Mouse (Mus musculus) kidney, embryonic 16.5 days (tissue): ENCODE data around the gene Ttc21a. TPM values are rescaled to one million over a fixed set of nuclear protein-coding genes. Genes with fewer than 3 reads are reported as not detected.
A peak's percentile ranks its signal among the peaks of the same experiment; 100 is the strongest.

ENCODE experiments used
- ATAC-seq: fragments of 200-750 bp; cut with Nextera tagmentation; 2 replicates; pipeline ENCODE4 v1.8.0; 2017; ENCODE audit warnings: moderate TSS enrichment; ENCODE audit not compliant: low FRiP score, low TSS enrichment
- H3K27ac ChIP-seq: fragments of 300-500 bp; sonication (generic); 2 replicates; pipeline ENCODE4 v1.5.1; 2014; ENCODE audit warnings: low read length
- H3K27me3 ChIP-seq: fragments of 300-500 bp; sonication (generic); 2 replicates; pipeline ENCODE4 v1.6.1; 2014; ENCODE audit warnings: low read length, control low read depth, mixed read lengths; ENCODE audit not compliant: insufficient read depth
- H3K36me3 ChIP-seq: fragments of 300-500 bp; sonication (generic); 2 replicates; pipeline ENCODE4 v1.6.1; 2014; ENCODE audit warnings: low read length, control low read depth, mixed read lengths; ENCODE audit not compliant: insufficient read depth
- H3K4me1 ChIP-seq: fragments of 300-500 bp; sonication (generic); 2 replicates; pipeline ENCODE4 v1.6.1; 2014; ENCODE audit warnings: low read length, control low read depth, mixed read lengths; ENCODE audit not compliant: insufficient read depth
- H3K4me2 ChIP-seq: fragments of 300-500 bp; sonication (generic); replicated peaks from 2 replicates; pipeline ENCODE4 v1.6.1; 2014; ENCODE audit warnings: low read depth, low read length
- H3K4me3 ChIP-seq: fragments of 300-500 bp; sonication (generic); 2 replicates; pipeline ENCODE4 v1.5.1; 2014; ENCODE audit warnings: mild to moderate bottlenecking, low read length
- H3K9ac ChIP-seq: fragments of 300-500 bp; sonication (generic); replicated peaks from 2 replicates; pipeline ENCODE4 v1.6.1; 2014; ENCODE audit warnings: low read length
- H3K9me3 ChIP-seq: fragments of 300-500 bp; sonication (generic); 2 replicates; pipeline ENCODE4 v1.6.1; 2016; ENCODE audit warnings: low read length, control low read depth
- WGBS: fragments of 180-500 bp; shearing (Covaris S2); extraction: QIAGEN DNeasy Blood & Tissue Kit; methylation state at CpG from one replicate; pipeline ENCODE4 v1.1.7; 2014; 5-methylcytosine and 5-hydroxymethylcytosine counted together
- polyA plus RNA-seq: library from polyadenylated mRNA; unstranded; fragments of >200 nt; fragmentation: Nextera tagmentation; extraction: Ambion mirVana; gene quantifications from 2 replicates; pipeline ENCODE4 v1.2.1, GENCODE M21; 2015

Ttc21a gene
- polyA plus RNA-seq, 1 experiment from 2014 or later: 0.20 TPM

- Histone ChIP-seq H3K9ac (0 out of 2 replicates have a peak overlapping the region, but pooled peaks have one; percentile 22), H3K27ac (no peak overlapping the region), H3K4me3 (no peak overlapping the region), H3K4me1 (peaks cover 11% of the 10 kb centered on the region; the same call in 1 of the 2 replicates), H3K9me3 (no peaks in the 10 kb centered on the region), H3K36me3 (no peaks in the 10 kb centered on the region), H3K4me2 (no peak overlapping the region), H3K27me3 (0 out of 2 replicates have a peak, but pooled peaks cover 3% of the 10 kb centered on the region)
- ATAC-seq: no peak
- WGBS: 43% methylated on average over 6 of the region's 6 CpGs
These were observed 77.4 kb downstream of the Ttc21a start for GRCm38 (mm10) chr9:120014828-120015227.

DNA sequence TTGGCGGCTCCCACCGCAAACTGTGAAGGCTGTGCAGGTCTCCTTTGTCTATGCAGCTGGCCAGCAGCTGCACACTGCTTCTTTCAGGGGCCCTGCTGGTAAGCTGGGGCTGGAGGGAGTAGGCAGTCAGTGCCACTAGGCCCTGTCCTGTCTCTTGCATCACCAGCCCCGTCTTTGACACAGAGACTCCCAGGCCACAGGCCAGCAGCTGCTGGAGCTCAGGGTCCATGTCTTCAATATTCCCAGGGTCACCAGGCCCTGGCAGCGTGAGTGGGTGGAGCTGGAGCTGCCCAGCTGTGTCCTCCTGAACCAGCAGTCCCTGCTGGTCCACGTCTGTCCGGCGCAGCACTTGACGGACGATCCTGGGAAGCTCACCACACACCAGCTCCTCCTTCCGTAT is 79.5 kb downstream of the Ttc21a start:
- Histone ChIP-seq H3K36me3 (no peaks in the 10 kb centered on the region), H3K4me3 (no peak overlapping the region), H3K27me3 (0 out of 2 replicates have a peak, but pooled peaks cover 3% of the 10 kb centered on the region), H3K9ac (no peak overlapping the region), H3K4me2 (no peak overlapping the region), H3K4me1 (no peaks in the 10 kb centered on the region), H3K9me3 (no peaks in the 10 kb centered on the region), H3K27ac (no peak overlapping the region)
- no peak for ATAC-seq
- WGBS: 49% methylated on average over 10 of the region's 10 CpGs

Other genes with a start within 250 kb of the Ttc21a start
- gene Scn10a, start 218.3 kb upstream of the Ttc21a start, polyA plus RNA-seq: 0.02 TPM in 1 of 2 replicates, not detected in the other
- 0.05 and 0.09 TPM in 2 replicates for gene Scn11a, start 112.2 kb upstream of the Ttc21a start, polyA plus RNA-seq
- 54.2 and 56.5 TPM in 2 replicates for gene Wdr48, start 42.7 kb upstream of the Ttc21a start, polyA plus RNA-seq
- 28.0 and 29.5 TPM in 2 replicates for gene Gorasp1, start within 50 bp of the Ttc21a start, polyA plus RNA-seq
- 7.1 and 8.7 TPM in 2 replicates for gene Csrnp1, start 47.1 kb downstream of the Ttc21a start, polyA plus RNA-seq
- gene Xirp1, start 86.0 kb downstream of the Ttc21a start, polyA plus RNA-seq: 0.22 and 0.23 TPM in 2 replicates
- 5.3 and 7.9 TPM in 2 replicates for gene Cx3cr1, start 132.3 kb downstream of the Ttc21a start, polyA plus RNA-seq
- gene Ccr8, start 154.5 kb downstream of the Ttc21a start, polyA plus RNA-seq: not detected in 2 replicates
- gene Slc25a38, start 172.8 kb downstream of the Ttc21a start, polyA plus RNA-seq: 36.3 and 37.0 TPM in 2 replicates
- 1,478 and 1,498 TPM in 2 replicates for gene Rpsa, start 190.1 kb downstream of the Ttc21a start, polyA plus RNA-seq
- not detected in 2 replicates for gene Mobp, start 212.1 kb downstream of the Ttc21a start, polyA plus RNA-seq